Mouse (Mus musculus): Measurements from ENCODE around the gene Mobp. TPM values are rescaled to one million over a fixed set of nuclear protein-coding genes. Genes with fewer than 3 reads are reported as not detected.
A peak's percentile ranks its signal among the peaks of the same experiment; 100 is the strongest.

Mobp gene
- polyA plus RNA-seq, 1 experiment from 2014 or later, result not detected

DNA sequence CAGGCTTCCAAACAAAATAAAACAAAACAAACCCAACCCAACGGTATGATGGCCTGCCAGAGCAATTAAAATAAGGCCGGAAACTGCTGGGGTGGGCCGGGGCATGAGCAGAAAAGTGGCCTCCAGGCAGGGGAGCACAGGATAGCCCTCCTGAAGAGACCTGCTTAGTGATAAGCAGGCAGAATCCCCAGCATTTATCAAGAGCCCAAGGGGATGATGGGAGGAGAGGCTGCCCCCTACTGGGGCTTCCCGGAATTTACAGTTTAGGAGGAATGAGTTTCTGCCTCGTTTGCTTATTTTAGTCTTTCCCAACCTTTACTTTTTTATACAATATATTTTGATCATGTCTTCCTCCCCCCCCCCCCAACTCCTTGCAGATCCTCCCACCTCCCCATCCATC is 37.3 kb downstream of the Mobp start:
- ATAC-seq (ENCODE audit: insufficient number of reproducible peaks, insufficient read depth, low FRiP score, low TSS enrichment, low read depth), result no peak
- H3K4me3 ChIP-seq (replicated peaks), result no peak overlapping the region
- peaks cover 7% of the 10 kb centered on the region for H3K27me3 ChIP-seq
- H3K4me2 ChIP-seq, result no peak overlapping the region
- no peaks in the 10 kb centered on the region for H3K4me1 ChIP-seq (replicated peaks)
- H3K36me3 ChIP-seq, result no peaks in the 10 kb centered on the region
- 84% methylated on average over 5 of the region's 5 CpGs for WGBS
- no peaks in the 10 kb centered on the region for H3K9me3 ChIP-seq
- H3K27ac ChIP-seq, result no peak overlapping the region
- no peak overlapping the region for H3K9ac ChIP-seq (replicated peaks)

DNA sequence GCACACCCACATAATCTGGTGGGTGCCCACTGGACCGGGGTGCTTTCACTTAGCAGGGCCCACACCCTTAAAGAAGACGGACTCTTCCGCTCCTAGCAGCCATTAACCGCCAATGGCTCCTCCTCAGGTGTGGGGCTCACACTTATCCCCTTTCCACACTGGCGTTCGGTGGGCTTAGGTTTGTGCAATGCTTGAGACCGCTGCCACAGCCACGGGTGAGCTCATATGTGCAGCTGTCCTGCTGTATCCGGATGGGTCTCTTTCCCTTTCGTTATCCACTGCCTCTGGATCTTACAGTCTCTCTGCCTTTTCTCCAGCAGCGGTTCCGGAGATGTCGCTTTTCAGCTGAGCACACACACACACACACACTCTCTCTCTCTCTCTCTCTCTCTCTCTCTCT is 41.4 kb downstream of the Mobp start:
- no peak overlapping the region for H3K27ac ChIP-seq
- H3K9me3 ChIP-seq, result no peaks in the 10 kb centered on the region
- WGBS, result 47% methylated on average over 13 of the region's 13 CpGs
- H3K4me2 ChIP-seq, result peak overlapping the region; percentile 58
- no peaks in the 10 kb centered on the region for H3K36me3 ChIP-seq
- H3K27me3 ChIP-seq, result peaks cover 7% of the 10 kb centered on the region
- H3K4me3 ChIP-seq (replicated peaks), result peak overlapping the region; percentile 35
- peak overlapping the region; percentile 27; the same call in 1 of the 2 replicates for H3K9ac ChIP-seq (replicated peaks)
- no peak for ATAC-seq (ENCODE audit: insufficient number of reproducible peaks, insufficient read depth, low FRiP score, low TSS enrichment, low read depth)
- no peaks in the 10 kb centered on the region for H3K4me1 ChIP-seq (replicated peaks)

DNA sequence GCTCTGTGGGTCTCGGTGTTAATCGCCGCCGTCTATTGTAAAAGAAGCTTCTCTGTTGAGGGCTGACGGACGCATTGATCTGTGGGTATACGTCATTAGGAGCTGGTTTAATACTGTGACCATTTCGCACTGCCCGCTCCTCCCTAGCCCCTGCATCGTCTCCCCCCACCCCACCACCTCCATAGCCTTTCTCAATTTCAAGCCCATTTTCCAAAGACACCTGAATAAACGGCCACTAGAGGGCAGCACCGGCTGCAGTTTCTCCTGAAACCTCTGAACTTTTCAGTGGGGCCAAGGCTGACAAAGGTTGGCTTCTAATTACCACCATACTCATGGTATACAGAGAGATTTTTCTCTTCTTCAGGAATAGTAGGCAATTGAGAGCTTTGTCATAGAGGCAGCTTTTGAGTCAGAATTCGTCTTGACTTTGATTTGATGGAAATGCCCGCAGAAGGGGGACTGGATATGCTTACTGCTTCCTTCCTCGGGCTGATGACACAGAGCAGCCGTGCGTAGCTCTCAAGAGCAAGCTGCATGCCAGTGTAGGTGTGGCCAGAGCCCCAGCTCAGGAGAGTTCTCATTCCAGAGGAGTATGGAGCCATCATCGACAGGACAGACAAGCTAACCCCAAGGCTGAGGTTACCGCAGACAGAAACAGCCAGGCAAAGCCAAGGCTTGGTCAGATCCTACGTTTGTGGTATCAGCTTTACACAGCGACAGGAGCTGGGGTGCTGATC is 42.0 kb downstream of the Mobp start:
- H3K9ac ChIP-seq (replicated peaks), result peak overlapping the region; percentile 27; the same call in 1 of the 2 replicates
- H3K4me3 ChIP-seq (replicated peaks), result peak overlapping the region; percentile 35
- no peaks in the 10 kb centered on the region for H3K4me1 ChIP-seq (replicated peaks)
- no peak overlapping the region for H3K27ac ChIP-seq
- no peaks in the 10 kb centered on the region for H3K36me3 ChIP-seq
- ATAC-seq (ENCODE audit: insufficient number of reproducible peaks, insufficient read depth, low FRiP score, low TSS enrichment, low read depth), result no peak
- peaks cover 7% of the 10 kb centered on the region for H3K27me3 ChIP-seq
- H3K4me2 ChIP-seq, result peak overlapping the region; percentile 58
- 32% methylated on average over 21 of the region's 21 CpGs for WGBS
- H3K9me3 ChIP-seq, result peaks cover 6% of the 10 kb centered on the region; the same call in 1 of the 2 replicates

DNA sequence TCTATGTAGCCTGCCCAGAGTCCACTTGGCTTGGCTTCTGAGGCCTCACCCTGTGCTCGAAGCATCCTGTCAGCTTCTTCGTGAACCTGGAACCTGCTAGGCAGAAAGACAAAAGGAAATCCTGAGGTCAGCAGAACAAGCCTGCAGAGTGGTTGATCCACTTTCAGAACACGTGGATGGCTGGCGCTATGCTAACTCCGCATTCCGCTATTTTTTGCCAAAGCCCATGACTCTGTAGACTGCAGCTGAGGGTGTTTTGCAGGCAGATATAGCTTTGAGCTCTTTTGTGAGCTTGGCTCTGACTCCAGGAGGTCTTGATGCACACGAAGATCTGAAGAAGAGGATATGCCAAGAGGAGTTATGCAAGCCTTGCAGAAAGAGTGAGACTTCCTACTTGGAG is 43.2 kb downstream of the Mobp start:
- H3K9me3 ChIP-seq, result peaks cover 11% of the 10 kb centered on the region; the same call in 1 of the 2 replicates
- H3K4me3 ChIP-seq (replicated peaks), result no peak overlapping the region
- ATAC-seq (ENCODE audit: insufficient number of reproducible peaks, insufficient read depth, low FRiP score, low TSS enrichment, low read depth), result no peak
- H3K36me3 ChIP-seq, result no peaks in the 10 kb centered on the region
- H3K4me2 ChIP-seq, result no peak overlapping the region
- 91% methylated on average over 7 of the region's 7 CpGs for WGBS
- H3K27me3 ChIP-seq, result peaks cover 7% of the 10 kb centered on the region
- no peak overlapping the region for H3K9ac ChIP-seq (replicated peaks)
- no peaks in the 10 kb centered on the region for H3K4me1 ChIP-seq (replicated peaks)
- H3K27ac ChIP-seq, result no peak overlapping the region

DNA sequence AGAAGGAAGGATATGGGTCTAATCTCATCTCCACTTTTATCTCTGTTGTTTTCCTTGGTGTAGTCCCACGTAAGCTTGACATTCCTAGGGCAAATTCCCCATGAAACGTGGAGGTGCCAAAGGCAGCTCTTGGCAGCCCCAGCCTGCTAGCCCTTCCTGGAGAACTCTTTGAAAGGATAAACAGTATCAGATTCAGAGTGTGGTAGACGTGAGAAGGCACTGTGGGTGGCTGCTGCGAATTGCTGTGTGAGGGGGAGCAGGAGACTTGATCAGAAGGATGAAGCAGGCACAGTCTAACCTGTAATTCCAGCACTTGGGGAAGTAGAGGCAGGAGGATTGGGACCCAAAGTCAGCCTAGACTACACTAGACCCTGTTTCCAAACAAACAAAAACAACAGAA is 51.4 kb downstream of the Mobp start:
- H3K9me3 ChIP-seq, result peaks cover 11% of the 10 kb centered on the region; the same call in 1 of the 2 replicates
- H3K27ac ChIP-seq, result no peak overlapping the region
- H3K4me1 ChIP-seq (replicated peaks), result no peaks in the 10 kb centered on the region
- H3K36me3 ChIP-seq, result no peaks in the 10 kb centered on the region
- 50% methylated on average over 4 of the region's 4 CpGs for WGBS
- no peak overlapping the region for H3K4me3 ChIP-seq (replicated peaks)
- no peak overlapping the region for H3K9ac ChIP-seq (replicated peaks)
- ATAC-seq (ENCODE audit: insufficient number of reproducible peaks, insufficient read depth, low FRiP score, low TSS enrichment, low read depth), result no peak
- no peaks in the 10 kb centered on the region for H3K27me3 ChIP-seq
- no peak overlapping the region for H3K4me2 ChIP-seq

DNA sequence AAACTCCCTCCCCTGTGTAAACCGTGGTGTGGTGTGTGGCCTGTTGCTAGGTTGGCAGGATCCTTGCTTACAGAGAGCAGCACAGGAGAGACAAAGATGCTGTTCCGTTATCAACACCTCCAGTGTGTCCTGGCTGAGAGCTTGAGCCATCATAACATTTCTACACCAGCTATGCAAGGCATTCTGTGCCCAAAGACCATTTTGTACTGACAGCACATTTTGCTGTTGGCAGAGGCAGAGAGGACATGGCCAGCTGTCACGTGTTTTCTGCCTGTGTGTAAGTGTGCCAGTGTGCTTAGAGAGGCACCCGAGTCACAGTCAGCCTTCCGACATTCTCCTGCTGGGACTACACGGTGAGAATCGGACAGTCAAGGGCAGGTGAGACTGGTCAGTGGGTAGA is 52.2 kb downstream of the Mobp start:
- no peak for ATAC-seq (ENCODE audit: insufficient number of reproducible peaks, insufficient read depth, low FRiP score, low TSS enrichment, low read depth)
- Histone ChIP-seq H3K4me1 (replicated peaks) (no peaks in the 10 kb centered on the region), H3K36me3 (no peaks in the 10 kb centered on the region), H3K9ac (replicated peaks) (no peak overlapping the region), H3K27ac (no peak overlapping the region), H3K4me3 (replicated peaks) (no peak overlapping the region), H3K4me2 (no peak overlapping the region), H3K9me3 (peaks cover 4% of the 10 kb centered on the region; the same call in 1 of the 2 replicates), H3K27me3 (no peaks in the 10 kb centered on the region)
- 85% methylated on average over 7 of the region's 7 CpGs for WGBS

DNA sequence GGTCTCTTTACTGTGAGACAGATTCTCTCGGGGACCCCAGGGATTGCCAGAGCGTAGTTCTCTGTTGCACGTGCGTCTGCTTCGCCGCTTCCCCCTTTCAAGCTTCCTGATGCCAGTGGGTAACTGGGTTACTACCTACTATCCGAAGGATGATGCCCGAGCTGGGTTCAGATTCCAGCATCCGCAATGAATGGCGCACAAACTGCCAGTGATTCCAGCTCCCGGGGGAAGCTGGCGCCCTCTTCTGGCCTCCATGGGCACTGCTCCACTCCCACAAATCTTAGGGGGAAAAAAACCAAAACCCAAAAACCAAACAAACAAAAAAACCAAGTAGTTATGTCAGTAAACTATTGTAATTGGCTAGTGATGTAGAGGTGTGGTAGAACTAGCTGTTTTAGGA is 53.2 kb downstream of the Mobp start:
- Histone ChIP-seq H3K4me3 (replicated peaks) (no peak overlapping the region), H3K4me2 (no peak overlapping the region), H3K9ac (replicated peaks) (no peak overlapping the region), H3K4me1 (replicated peaks) (no peaks in the 10 kb centered on the region), H3K36me3 (no peaks in the 10 kb centered on the region), H3K27me3 (no peaks in the 10 kb centered on the region), H3K27ac (no peak overlapping the region), H3K9me3 (no peaks in the 10 kb centered on the region)
- WGBS, result 29% methylated on average over 12 of the region's 12 CpGs
- ATAC-seq (ENCODE audit: insufficient number of reproducible peaks, insufficient read depth, low FRiP score, low TSS enrichment, low read depth), result no peak

DNA sequence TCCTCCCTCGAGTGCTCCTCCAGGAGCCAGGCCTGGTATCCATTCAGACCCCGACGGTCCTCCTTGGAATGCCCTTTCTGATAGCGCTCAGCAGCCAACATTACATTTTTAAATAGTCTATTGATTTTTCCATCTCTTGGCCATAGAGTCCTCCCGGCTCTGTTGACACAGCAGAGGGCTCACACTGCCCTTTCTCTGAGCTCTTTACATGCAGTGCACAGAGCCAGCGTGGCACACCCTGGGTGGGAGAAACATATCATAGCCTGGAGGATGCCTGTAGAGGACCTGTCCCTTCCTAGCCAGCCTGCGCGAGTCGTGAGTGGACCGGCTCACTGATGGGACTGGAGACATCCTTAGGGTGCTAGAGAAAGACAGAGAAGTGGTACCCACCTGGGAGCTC is 54.4 kb downstream of the Mobp start:
- Histone ChIP-seq H3K27me3 (no peaks in the 10 kb centered on the region), H3K9ac (replicated peaks) (no peak overlapping the region; the same call in 1 of the 2 replicates), H3K4me3 (replicated peaks) (no peak overlapping the region), H3K9me3 (no peaks in the 10 kb centered on the region), H3K4me1 (replicated peaks) (no peaks in the 10 kb centered on the region), H3K4me2 (no peak overlapping the region), H3K36me3 (no peaks in the 10 kb centered on the region), H3K27ac (no peak overlapping the region)
- ATAC-seq (ENCODE audit: insufficient number of reproducible peaks, insufficient read depth, low FRiP score, low TSS enrichment, low read depth), result no peak
- 95% methylated on average over 10 of the region's 10 CpGs for WGBS

DNA sequence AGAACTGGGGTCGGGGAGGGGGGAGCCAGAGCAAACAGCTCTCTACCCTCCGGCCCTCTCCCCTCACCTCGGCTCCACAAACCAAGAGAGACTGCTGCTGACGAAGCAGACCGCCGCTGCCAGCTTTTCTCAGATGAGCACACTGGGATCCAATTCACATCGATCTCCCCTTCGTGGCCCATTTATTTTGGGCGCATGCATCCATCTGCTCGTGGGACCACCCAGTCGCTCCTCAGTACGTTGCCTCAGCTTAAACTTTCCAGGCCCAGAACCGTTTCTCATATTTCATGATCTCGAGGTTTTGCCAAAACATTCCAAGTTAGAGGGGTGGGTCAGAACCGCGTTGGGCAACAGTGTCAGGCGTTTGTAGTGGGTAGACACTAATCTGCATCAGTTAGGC is 57.4 kb downstream of the Mobp start:
- H3K4me1 ChIP-seq (replicated peaks), result no peaks in the 10 kb centered on the region
- 69% methylated on average over 17 of the region's 17 CpGs for WGBS
- H3K27ac ChIP-seq, result no peak overlapping the region
- no peak for ATAC-seq (ENCODE audit: insufficient number of reproducible peaks, insufficient read depth, low FRiP score, low TSS enrichment, low read depth)
- H3K36me3 ChIP-seq, result no peaks in the 10 kb centered on the region
- H3K4me3 ChIP-seq (replicated peaks), result no peak overlapping the region
- H3K9ac ChIP-seq (replicated peaks), result no peak overlapping the region
- no peaks in the 10 kb centered on the region for H3K9me3 ChIP-seq
- no peak overlapping the region for H3K4me2 ChIP-seq
- H3K27me3 ChIP-seq, result no peaks in the 10 kb centered on the region

DNA sequence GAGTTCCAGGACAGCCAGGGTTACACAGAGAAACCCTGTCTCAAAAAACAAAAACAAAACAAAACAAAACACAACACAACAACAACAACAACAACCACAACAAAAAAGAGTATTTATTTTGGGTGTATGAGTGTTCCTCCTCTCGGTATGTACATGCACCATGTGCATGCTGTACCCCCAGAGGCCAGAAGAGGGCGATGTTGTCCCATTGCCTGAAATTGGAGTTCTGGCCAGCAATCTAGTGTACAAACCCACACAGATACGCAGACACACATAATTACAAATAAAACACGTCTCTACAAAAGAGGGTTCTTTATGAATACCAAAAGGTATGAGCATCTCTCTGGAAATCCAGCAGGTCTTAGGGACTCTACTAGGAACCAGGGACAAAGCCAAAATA is 60.6 kb downstream of the Mobp start:
- H3K36me3 ChIP-seq, result no peaks in the 10 kb centered on the region
- no peak for ATAC-seq (ENCODE audit: insufficient number of reproducible peaks, insufficient read depth, low FRiP score, low TSS enrichment, low read depth)

DNA sequence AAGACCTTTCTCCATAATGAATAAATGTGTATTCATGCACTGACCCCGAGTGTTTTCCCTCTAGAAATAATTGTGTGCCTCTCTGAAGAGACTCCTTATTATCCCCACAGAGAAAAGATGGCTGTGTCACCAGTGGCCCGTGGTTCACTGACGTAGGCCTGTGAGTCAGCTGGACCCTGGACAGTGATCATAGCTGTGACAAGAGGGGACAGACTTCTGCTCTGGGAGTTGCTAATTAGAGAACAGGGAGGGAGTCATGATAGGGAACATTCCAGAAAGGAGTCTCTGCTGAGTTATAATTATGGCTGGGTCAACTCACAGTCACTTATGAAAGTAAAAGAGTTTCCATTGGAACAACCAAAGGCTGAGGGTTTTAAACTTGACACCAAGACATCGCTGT is 61.4 kb downstream of the Mobp start:
- Histone ChIP-seq H3K4me1 (replicated peaks) (no peaks in the 10 kb centered on the region), H3K27me3 (no peaks in the 10 kb centered on the region), H3K27ac (no peak overlapping the region), H3K9ac (replicated peaks) (no peak overlapping the region), H3K36me3 (no peaks in the 10 kb centered on the region), H3K4me3 (replicated peaks) (no peak overlapping the region), H3K9me3 (no peaks in the 10 kb centered on the region), H3K4me2 (no peak overlapping the region)
- WGBS, result 79% methylated on average over 4 of the region's 4 CpGs
- ATAC-seq (ENCODE audit: insufficient number of reproducible peaks, insufficient read depth, low FRiP score, low TSS enrichment, low read depth), result no peak

More for the DNA sequence above, 60.6 kb downstream of the Mobp start:
- Histone ChIP-seq H3K4me1 (replicated peaks) (no peaks in the 10 kb centered on the region), H3K4me2 (no peak overlapping the region), H3K9me3 (no peaks in the 10 kb centered on the region), H3K9ac (replicated peaks) (no peak overlapping the region), H3K27ac (no peak overlapping the region), H3K27me3 (no peaks in the 10 kb centered on the region), H3K4me3 (replicated peaks) (no peak overlapping the region)
- WGBS, result 76% methylated on average over 4 of the region's 4 CpGs

DNA sequence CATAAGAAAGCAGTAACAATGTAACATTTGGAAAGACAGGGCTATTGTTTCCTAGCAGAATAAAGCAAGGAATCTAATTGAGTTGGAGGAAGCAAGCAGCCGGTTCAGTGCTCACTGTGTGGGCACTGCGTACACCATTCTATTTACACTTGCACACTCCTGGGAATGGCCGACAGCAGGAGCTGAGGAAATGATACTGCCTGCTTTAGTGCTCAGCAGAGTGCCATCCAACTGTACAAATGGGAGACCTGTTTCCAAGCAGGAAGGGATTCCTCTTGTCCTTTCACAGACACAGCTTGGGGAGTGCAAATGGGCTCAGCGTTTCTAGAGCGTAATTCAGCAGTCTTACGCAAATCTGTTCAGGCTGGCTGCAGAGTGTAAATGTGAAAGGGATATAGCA is 63.4 kb downstream of the Mobp start:
- Histone ChIP-seq H3K36me3 (no peaks in the 10 kb centered on the region), H3K4me1 (replicated peaks) (no peaks in the 10 kb centered on the region), H3K9ac (replicated peaks) (no peak overlapping the region), H3K9me3 (no peaks in the 10 kb centered on the region), H3K4me2 (no peak overlapping the region), H3K27me3 (no peaks in the 10 kb centered on the region), H3K27ac (no peak overlapping the region), H3K4me3 (replicated peaks) (no peak overlapping the region)
- WGBS, result 81% methylated on average over 6 of the region's 6 CpGs
- no peak for ATAC-seq (ENCODE audit: insufficient number of reproducible peaks, insufficient read depth, low FRiP score, low TSS enrichment, low read depth)
